Mouse (Mus musculus): ENCODE measurements around the gene Nmrk2. TPM values are rescaled to one million over a fixed set of nuclear protein-coding genes. Genes with fewer than 3 reads are reported as not detected.
"Not testable (repeated sequence)": the region's sequence is repeated elsewhere in the genome, so short reads cannot be mapped to it uniquely, and the experiment has no call there.

Gene Nmrk2
- total and polyA plus RNA-seq, 2 experiments from 2014 or later: 0.25 to 0.31 TPM

- Histone ChIP-seq H3K4me2 (ENCODE audit: low read depth, low read length) (peak within 1 kb of the TSS; percentile 70), H3K9me3 (ENCODE audit: low read length) (no peaks in the 10 kb centered on the region), H3K9ac (replicated peaks; ENCODE audit: low read length) (peak within 1 kb of the TSS; percentile 63), H3K27ac (peak within 1 kb of the TSS; percentile 94), H3K4me3 (ENCODE audit: low read length) (peak within 1 kb of the TSS; percentile 52), H3K36me3 (ENCODE audit: insufficient read depth, low read length) (no peaks in the 10 kb centered on the region), H3K27me3 (ENCODE audit: insufficient read depth, low read length) (no peaks in the 10 kb centered on the region), H3K4me1 (ENCODE audit: insufficient read depth, low read length) (peaks cover 19% of the 10 kb centered on the region)
- TF ChIP-seq CTCF (IDR thresholded peaks at IDR 0.05; ENCODE audit: low read depth): no peak
- WGBS: 9% methylated on average over 29 of the region's 29 CpGs
- DNase-seq (ENCODE audit: low spot score): peak; percentile 94
- peak; percentile 86 for ATAC-seq
Measured at GRCm38 (mm10) chr10:81232580-81233225, 30.9 kb upstream of the Nmrk2 start, which contains the start of gene Zfr2. Gene Zfr2, plus strand, starts transcription at chr10:81233155.

GRCm38 (mm10) chr10:81231436-81231835, 29.6 kb upstream of the Nmrk2 start:
- no peaks in the 10 kb centered on the region for H3K9me3 ChIP-seq (ENCODE audit: low read length)
- H3K9ac ChIP-seq (replicated peaks; ENCODE audit: low read length): peak overlapping the region; percentile 86; the same call in 1 of the 2 replicates
- no peaks in the 10 kb centered on the region for H3K36me3 ChIP-seq (ENCODE audit: insufficient read depth, low read length)
- no peak for DNase-seq (ENCODE audit: low spot score)
- H3K27ac ChIP-seq: peak overlapping the region; percentile 94; the same call in 1 of the 2 replicates
- no peak for TF ChIP-seq CTCF (IDR thresholded peaks at IDR 0.05; ENCODE audit: low read depth)
- WGBS: 41% methylated on average over 7 of the region's 7 CpGs
- peak overlapping the region; percentile 61 for H3K4me3 ChIP-seq (ENCODE audit: low read length)
- ATAC-seq: no peak
- H3K4me2 ChIP-seq (ENCODE audit: low read depth, low read length): peak overlapping the region; percentile 66
- no peaks in the 10 kb centered on the region for H3K27me3 ChIP-seq (ENCODE audit: insufficient read depth, low read length)
- peaks cover 19% of the 10 kb centered on the region for H3K4me1 ChIP-seq (ENCODE audit: insufficient read depth, low read length)

GRCm38 (mm10) chr10:81230438-81231332, 28.8 kb upstream of the Nmrk2 start, which contains the start of gene Atcay:
Gene Atcay, minus strand, starts transcription at chr10:81230833.
- peak within 1 kb of the TSS; percentile 61 for H3K4me3 ChIP-seq (ENCODE audit: low read length)
- H3K9ac ChIP-seq (replicated peaks; ENCODE audit: low read length): peak within 1 kb of the TSS; percentile 86
- DNase-seq (ENCODE audit: low spot score) (peak; percentile 90), ATAC-seq (peak; percentile 84)
- no peaks in the 10 kb centered on the region for H3K36me3 ChIP-seq (ENCODE audit: insufficient read depth, low read length)
- no peaks in the 10 kb centered on the region for H3K27me3 ChIP-seq (ENCODE audit: insufficient read depth, low read length)
- H3K27ac ChIP-seq: peak within 1 kb of the TSS; percentile 94
- H3K4me2 ChIP-seq (ENCODE audit: low read depth, low read length): peak within 1 kb of the TSS; percentile 66
- TF ChIP-seq CTCF (IDR thresholded peaks at IDR 0.05; ENCODE audit: low read depth): peak; percentile 78
- peaks cover 19% of the 10 kb centered on the region for H3K4me1 ChIP-seq (ENCODE audit: insufficient read depth, low read length)
- WGBS: 2% methylated on average over 27 of the region's 27 CpGs
- H3K9me3 ChIP-seq (ENCODE audit: low read length): no peaks in the 10 kb centered on the region

GRCm38 (mm10) chr10:81229735-81230437, 28.0 kb upstream of the Nmrk2 start:
- Histone ChIP-seq H3K36me3 (ENCODE audit: insufficient read depth, low read length) (no peaks in the 10 kb centered on the region), H3K9me3 (ENCODE audit: low read length) (no peaks in the 10 kb centered on the region), H3K27ac (peak overlapping the region; percentile 94), H3K4me3 (ENCODE audit: low read length) (peak overlapping the region; percentile 61), H3K27me3 (ENCODE audit: insufficient read depth, low read length) (no peaks in the 10 kb centered on the region), H3K9ac (replicated peaks; ENCODE audit: low read length) (peak overlapping the region; percentile 86), H3K4me1 (ENCODE audit: insufficient read depth, low read length) (peaks cover 19% of the 10 kb centered on the region), H3K4me2 (ENCODE audit: low read depth, low read length) (peak overlapping the region; percentile 66)
- DNase-seq (ENCODE audit: low spot score) (peak; percentile 63), ATAC-seq (peak; percentile 27)
- TF ChIP-seq CTCF (IDR thresholded peaks at IDR 0.05; ENCODE audit: low read depth): no peak
- WGBS: 6% methylated on average over 20 of the region's 20 CpGs

GRCm38 (mm10) chr10:81223731-81224130, 21.9 kb upstream of the Nmrk2 start:
- not testable (repeated sequence) for H3K9me3 ChIP-seq (ENCODE audit: low read length); H3K9ac ChIP-seq (replicated peaks; ENCODE audit: low read length); DNase-seq (ENCODE audit: low spot score); ATAC-seq; H3K4me1 ChIP-seq (ENCODE audit: insufficient read depth, low read length); H3K4me3 ChIP-seq (ENCODE audit: low read length); H3K27ac ChIP-seq; H3K4me2 ChIP-seq (ENCODE audit: low read depth, low read length); H3K27me3 ChIP-seq (ENCODE audit: insufficient read depth, low read length)
- H3K36me3 ChIP-seq (ENCODE audit: insufficient read depth, low read length): peaks cover 19% of the 10 kb centered on the region
- 72% methylated on average over 2 of the region's 2 CpGs for WGBS

- no peak for DNase-seq (ENCODE audit: low spot score)
- Histone ChIP-seq H3K27me3 (ENCODE audit: insufficient read depth, low read length) (no peaks in the 10 kb centered on the region), H3K9me3 (ENCODE audit: low read length) (no peaks in the 10 kb centered on the region), H3K4me1 (ENCODE audit: insufficient read depth, low read length) (no peaks in the 10 kb centered on the region), H3K36me3 (ENCODE audit: insufficient read depth, low read length) (peaks cover 21% of the 10 kb centered on the region), H3K4me3 (ENCODE audit: low read length) (no peak overlapping the region), H3K27ac (no peak overlapping the region), H3K9ac (replicated peaks; ENCODE audit: low read length) (no peak overlapping the region), H3K4me2 (ENCODE audit: low read depth, low read length) (no peak overlapping the region)
- TF ChIP-seq CTCF (IDR thresholded peaks at IDR 0.05; ENCODE audit: low read depth): no peak
- no peak; the same call in 1 of the 2 replicates for ATAC-seq
- 89% methylated on average over 5 of the region's 5 CpGs for WGBS
Measured at GRCm38 (mm10) chr10:81221402-81222015, 19.7 kb upstream of the Nmrk2 start.

Data from hindbrain, postnatal 0 days (tissue).